Mouse (Mus musculus): ENCODE measurements around the gene Dnajc10. TPM values are rescaled to one million over a fixed set of nuclear protein-coding genes. Genes with fewer than 3 reads are reported as not detected.

Dnajc10 gene
- total RNA-seq (2021): 45.6 and 55.0 TPM in 2 replicates
- long read RNA-seq, full-length matches to known transcripts: 45 of 51 reads
- long read RNA-seq, partial matches to known transcripts: 3 of 51 reads
- long read RNA-seq, other reads (novel, unspliced or antisense): 3 of 51 reads

DNA sequence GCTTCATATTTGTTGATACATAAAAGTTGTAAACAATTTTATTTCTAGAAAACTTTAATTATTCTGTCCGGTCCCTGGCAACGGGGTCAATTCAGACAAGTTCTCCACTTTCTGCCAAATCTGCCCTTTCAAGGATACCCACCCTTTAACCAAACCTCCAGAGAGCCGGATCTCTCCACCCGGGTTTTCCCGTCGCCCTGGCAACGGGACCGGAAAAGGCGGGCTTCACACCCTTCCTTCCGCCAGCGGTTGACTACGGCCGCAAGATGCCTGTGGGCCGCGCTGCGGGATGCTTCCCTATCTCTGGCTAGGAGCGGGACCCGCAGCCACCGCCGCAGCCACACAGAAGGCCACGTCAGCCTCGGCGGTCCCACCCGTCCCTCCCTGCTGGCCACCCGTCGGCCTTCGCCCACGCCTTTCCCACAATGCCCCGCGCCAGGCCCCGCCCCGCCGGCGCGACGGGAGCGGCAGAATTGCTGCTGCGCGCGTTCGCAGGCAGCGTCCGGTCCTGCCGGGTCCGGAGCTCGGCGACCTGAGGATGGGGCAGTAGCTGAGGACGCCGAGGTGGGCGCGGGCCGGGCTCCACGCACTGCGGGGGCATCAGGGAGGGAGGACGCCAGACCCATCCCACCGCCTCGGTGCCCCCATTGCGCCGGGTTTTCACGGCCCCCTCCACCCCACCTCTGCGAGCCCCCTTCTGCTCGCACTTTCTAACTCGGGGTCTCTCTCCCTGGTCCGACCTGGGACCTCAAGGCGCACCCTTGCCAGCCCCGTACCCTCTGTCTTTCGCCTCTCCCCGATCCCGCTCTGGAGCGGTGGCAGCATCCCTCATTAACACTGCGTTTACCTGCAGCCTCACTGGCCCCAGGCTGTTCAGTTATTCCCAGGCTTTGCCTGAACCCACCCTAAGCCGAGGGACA lies at the start of gene Dnajc10:
Gene Dnajc10 (plus strand): TSS at position 225 of the 920 bp plus-strand sequence.
- DNase-seq: peak; percentile 92

DNA sequence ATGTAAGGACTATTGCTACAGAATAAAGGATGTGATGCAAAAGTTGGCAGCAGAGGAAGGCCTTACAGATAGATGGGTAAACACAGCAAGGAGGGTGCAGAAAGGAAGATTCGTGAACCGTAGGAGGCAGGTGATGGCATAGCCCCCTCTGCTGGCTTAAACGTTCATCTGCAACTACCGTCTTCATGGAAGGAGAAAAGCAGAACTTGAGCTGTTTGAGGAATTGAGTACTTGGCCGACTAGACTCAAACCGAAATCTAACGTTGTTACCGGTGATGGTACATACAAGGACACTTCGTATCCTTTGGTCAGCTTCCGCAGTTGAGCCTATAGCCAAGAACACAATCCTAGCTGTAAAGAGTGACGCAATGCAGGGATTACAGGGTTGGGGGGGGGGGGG lies 48.4 kb upstream of the Dnajc10 start:
- DNase-seq: peak; percentile 54

DNA sequence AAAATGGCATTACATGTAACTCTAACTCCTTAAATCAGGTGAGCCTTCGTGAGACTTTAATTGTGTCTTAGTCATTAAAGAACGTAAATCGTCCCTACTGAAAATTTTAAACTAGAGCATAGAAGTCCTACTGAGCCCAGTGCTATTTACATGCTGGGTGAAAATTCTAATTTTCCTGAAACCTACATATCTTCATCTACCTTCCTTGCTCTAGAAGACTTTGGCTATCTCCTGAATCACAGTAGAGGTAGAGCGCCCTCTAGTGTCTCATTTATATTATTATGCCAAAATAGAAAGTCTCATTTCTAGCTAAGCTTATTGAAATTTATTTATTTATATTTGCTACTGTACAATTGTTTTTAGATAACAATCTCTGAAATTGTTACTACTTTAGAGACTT lies 47.2 kb upstream of the Dnajc10 start:
- DNase-seq: no peak

DNA sequence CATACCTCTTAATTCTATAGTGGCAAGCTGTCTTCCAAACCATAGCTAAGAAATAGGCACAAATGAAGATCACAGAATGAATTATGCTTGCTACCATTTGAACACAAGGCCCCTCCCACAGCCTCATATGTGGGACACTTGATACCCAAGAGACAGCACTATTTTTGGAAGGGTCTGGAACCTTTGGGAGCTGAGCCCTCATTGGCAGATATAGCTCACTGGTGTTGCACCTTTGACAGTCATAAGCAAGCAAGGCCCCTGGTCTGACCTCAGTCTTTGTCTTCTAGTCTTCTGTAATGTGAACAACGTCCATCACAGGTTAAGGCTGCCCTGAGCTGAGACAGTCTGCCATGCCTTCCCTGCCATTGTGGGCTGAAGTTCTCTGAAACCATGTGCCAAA lies 43.8 kb upstream of the Dnajc10 start:
- DNase-seq: no peak

DNA sequence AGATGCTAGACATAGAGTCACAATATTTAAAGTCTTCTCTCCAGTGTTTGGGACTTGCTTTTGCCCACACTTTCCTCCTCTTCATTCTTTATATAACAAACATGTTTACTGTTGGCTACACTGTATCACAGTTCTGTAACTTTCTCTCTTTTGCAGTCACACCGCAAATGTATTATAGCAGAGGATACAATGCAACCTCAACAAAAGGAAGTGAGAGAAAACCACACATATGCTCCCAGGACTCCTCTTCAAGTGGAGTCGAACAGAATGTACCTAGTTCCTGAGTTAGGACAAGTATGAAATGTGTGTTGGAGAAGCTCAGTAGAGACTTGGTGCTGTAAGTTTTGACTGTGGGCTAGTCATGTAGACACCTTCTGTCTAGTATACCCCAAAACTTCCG lies 42.2 kb upstream of the Dnajc10 start:
- no peak for DNase-seq

DNA sequence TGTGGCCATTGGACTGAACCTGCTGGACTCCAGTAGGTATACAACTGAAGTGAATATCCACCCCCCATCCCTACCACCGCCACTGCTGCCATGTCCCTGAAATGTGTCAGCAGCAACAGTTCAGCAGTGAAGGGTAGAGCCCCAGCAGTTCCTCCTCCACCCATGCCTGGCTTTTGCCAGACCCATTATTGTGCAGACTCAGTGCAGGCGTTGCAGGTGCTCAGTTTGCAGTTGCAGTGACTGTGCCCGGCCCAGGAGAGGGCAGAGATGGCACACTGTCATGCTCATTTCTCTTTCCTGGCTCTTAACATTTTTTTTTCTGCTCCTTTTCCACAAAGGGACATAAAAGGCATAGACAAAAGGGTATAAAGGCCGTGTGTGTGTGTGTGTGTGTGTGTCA lies 41.5 kb upstream of the Dnajc10 start:
- no peak for DNase-seq

DNA sequence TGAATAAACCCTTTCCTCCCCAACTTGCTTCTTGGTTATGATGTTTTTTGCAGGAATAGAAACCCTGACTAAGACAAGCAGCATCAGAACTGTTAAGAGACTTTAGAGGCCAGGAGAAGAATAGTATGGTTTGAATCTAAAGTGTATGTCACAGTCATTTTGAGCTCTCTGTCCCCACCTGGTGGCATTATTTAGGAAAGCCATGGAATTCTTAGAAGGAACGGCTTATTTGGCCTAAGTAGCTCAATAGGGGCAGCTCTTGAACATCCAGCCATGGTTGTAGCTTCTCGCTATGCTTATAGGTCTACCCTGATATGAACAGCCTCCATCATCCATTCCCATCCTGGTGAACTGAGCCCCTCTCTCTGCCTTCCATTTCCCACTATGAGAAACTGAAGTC lies 40.1 kb upstream of the Dnajc10 start:
- DNase-seq: no peak

DNA sequence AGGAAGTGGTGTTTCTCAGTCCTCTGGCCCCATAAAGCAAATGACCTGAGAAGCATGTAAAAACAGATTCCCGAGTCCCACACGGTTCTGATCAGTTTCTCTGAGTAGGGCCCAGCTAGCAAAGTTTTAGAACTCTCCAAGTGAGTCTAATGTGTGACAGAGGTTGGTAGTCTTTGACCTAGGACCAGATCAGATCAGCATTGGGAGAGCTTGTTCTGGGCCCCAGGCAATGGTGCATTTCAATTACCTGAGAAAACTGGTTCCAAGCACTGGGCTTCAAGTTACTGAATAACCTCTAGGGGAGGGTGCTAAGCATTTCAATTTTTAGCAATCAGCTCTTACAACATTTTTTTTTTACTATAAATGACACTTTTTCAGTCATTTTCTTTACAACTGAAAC lies 33.1 kb upstream of the Dnajc10 start:
- no peak for DNase-seq

DNA sequence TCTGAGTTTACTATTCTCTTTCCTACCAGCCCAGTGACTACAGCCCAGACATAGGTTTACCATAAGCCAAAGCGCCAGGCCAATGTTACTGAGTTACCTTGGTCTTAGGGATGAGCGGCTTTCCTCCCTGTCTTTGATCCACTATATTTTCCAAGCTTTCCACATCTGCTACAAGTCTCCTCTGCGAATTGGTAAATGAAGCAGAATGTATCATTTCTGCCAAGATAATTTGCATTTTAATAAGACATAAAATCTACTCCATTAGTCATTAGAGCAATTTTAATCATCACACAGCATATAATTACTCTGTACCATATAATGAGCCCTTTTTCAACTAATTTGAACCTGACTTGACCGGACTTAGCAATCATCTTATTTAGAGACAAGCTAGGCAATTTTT lies 28.9 kb upstream of the Dnajc10 start:
- no peak for DNase-seq

DNA sequence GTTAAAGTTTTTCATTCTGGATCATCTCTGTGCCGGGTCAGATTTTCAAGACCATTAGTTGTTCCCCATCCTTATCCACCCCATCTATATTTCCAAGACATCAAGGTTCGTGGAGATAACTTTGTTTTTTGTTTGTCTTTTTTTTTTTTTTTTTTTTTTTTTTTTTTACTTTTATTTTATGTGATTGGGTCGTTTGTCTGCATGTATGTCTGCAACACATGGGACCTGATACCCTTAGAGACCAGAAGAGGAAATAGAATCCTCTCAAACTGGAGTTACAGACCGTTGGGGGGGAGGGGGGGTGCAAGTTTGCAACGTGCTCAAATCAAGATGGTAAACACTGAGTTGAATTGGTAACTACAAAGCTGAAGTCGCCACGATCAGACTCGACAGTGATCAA lies 23.1 kb upstream of the Dnajc10 start, which contains the start of gene Prdx6b:
Gene Prdx6b (plus strand): TSS at position 301 of the 400 bp plus-strand sequence.
- no peak for DNase-seq

DNA sequence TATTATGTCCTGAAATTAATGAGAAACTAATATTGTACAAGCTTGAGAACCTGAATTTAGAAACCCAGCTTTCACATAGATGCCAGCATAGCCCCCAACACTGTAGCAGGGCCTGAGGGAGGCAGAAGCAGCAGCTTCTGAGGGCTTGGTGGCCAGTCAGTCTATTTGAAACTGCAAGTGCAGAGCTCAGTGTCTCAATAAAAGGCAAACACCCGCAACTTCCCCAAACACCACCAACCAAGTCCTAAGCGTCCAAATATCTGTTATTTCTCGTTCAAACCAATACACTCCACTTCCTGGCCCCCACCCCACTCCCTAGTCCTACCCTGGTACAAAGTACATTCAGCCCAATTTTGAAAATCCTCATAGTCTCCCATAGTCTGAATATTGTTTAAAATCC lies 16.9 kb upstream of the Dnajc10 start:
- no peak for DNase-seq

DNA sequence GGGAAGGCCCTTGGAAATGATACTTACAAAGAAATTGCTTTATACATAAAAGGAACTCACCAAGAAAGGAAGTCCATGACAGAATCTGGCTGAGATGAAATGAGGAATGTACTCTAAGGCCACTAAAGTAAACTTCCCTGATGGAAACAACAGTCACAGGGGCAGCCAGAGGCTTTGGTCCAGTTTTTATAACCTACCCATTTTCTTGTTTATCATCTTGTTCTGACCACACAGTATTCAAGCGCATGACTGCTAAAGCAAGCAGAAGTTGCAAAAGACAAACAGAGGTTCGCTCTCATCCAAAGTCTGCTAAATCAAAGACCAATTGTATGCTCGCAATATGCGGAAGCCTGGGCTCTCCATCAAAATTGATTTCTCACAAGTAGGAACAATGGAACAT lies 14.5 kb upstream of the Dnajc10 start:
- no peak for DNase-seq

DNA sequence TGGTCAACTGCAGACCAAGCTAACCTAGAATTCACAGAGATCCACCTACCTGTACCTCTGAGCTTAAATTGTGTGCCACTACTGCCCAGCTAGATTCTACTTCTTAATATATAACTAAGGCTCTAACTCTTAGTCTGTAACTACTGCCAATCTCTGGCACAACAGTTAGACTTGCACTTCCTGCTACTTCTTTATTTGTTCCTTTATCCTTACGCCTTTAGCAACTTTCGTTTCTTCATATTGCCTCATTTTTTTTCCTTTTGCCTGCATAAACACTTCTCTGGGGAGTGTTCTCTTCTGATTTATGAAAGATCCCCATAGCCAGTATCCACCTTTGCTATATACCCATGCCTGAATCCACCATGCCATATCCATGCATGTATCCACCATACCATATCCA lies 11.3 kb upstream of the Dnajc10 start:
- DNase-seq: no peak

DNA sequence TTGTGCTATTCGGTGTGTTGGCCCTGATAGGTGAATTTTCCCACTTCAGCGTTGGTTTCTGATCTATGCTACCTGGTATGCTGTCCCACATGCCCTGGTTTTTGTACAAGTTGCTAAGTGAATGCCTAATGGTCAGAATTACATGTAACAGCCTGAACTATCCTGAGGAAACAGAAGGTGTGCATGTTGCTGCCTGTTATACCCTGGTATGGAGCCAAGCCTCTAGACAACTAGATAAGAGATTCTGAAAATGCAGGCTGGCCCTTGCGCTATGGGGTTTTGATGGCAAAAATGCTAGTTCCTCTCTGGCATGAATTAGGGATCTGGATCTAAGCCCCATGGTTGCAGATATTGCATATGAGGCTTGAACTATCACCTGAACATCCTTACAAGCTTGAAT lies 7.6 kb upstream of the Dnajc10 start:
- no peak for DNase-seq

DNA sequence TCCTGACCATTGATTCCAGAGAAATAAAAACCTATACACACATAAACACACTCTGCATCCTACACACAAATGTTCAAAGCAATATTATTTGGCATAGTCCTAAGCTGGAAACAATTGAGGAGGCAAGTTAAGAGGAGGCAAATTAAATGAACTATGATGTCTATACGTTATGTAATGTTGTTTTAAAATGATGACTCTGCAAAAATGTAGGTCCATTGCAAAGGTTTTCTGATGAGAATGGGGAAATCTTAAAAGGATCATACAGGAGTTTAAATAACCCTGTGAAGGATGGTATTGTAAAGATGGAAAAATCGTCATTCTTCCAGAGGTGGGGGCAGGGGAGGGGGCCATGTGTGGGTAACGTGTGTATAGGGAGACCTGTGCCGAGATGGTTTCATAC lies 5.5 kb upstream of the Dnajc10 start:
- DNase-seq: no peak

DNA sequence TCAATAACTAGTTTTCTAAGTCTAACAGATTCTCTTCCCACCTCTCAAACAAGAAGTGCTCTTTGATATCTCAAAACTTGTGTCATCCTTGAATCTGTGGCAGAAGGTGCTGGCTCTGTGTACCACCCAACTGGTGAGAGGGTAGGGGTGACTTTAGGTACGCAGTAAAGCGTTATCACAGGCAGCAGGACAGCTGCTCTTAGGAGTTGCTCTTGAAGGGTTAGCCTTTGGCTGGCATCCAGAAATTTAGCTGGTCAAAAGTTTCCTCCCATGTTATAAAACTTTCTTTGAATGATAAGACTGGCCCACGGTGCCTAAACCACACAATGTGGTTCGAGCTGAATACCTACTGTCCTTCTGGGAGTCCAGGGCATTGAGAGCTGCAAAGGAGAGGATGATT lies 4.5 kb upstream of the Dnajc10 start:
- DNase-seq: no peak

DNA sequence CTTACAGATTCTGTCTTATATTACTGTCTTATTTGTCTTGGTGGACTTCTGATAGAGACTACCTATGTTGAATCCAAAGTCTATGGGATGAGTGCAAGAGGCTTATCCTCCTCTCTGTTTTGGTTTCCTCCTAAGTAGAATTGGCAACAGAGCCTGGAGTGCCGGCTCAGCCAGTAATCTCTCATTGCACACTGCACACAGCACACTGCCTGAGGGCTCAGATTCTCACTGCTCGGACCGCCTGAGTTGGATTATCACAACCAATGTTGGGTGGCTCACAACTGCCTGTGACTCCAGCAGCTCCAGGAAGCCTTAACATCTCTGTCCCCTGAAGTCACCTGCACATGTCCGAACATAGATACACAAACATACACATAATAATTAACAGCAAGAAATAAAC lies 3.9 kb upstream of the Dnajc10 start:
- no peak for DNase-seq

DNA sequence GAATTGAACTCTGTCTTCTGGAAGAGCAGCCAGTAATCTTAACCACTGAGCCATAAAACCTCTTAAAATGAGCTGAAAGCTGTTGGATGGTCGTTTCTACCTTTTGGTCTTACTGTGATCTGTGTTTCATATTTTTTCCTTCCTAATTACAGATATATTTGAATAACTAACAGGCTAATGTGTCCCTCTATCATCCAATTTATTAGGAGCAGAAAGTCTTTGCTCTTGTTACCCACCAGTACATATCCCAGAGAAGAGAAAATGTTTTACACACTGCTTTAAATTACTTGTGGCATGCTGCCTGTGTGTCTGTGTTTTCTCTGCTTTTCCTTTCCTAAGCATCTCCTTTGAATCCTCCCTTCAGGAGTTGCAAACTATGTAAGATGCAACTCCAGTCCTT lies 1.1 kb upstream of the Dnajc10 start:
- no peak for DNase-seq

DNA sequence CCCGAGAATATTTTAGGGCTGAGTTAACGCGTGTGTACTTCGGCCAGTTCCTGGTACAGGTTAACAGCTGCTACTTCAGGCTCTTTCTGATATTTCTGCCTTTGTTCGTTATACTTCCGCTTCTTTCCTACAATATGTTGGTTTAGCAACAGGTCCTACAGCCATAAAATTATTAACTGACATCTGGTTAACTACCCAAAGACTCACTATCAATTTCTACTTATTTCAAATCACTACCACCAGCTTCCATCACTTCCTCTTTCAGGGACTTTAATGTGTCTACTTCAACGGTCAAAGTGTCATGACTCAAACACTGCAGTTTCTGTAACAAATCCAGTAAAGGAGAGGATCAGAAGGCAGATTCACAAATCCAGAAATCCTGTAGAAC lies 418 bp upstream of the Dnajc10 start:
- DNase-seq: no peak

DNA sequence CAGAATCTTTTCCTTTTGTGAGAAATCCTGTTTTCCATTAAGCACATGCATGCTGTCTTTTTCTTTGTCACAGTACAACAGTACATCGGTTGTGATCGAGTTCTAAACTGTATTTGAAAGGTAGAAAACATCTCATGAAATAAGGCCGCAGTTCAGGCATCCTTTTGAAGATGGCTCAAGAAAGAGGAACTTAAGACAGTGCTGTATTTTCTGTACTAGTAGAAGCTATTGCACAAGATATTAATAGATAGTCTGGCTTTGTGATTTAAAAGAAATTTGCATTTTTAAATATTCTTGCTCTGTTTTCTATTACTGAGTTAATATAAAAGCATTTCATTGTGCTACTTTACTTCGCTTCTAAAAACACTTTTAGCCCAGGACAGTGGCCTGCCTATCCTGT lies 7.6 kb downstream of the Dnajc10 start:
- DNase-seq: no peak

DNA sequence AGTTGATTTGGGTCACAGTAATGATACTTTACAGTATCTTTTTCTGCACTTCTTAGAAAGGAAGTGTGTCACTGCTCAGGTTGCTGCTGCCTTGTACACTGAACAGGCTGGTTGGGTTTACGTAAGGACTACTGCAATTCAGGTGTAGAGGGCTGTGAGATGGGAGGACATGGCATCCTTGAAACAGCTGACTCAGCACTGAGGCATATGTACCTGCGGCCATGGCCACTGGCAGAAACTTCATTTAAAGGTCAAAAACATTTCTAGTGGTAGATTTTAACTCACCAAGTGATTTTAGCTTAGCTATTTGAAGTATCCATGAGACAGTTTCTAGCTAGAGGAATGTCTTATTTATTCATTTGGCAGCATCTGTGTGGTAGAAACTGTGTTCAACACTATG lies 10.5 kb downstream of the Dnajc10 start:
- DNase-seq: no peak

DNA sequence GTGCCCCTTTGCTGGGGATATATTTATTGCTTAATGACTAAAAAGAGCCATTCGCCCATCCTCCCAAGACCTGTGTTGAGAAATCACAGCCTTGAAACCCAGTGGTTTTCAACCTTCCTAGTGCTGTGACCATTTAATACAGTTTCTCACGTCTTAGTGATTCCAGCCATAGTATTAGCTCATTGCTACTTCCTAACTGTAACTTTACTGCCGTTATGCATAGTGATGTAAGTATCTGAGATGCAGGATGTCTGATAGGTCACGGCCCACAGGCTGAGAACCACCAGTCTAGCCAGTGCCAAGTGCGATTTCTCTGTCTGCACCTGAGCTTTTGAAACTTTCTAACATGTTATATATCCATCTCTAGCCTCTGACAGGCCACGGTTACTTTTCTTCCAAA lies 12.0 kb downstream of the Dnajc10 start:
- DNase-seq: no peak

DNA sequence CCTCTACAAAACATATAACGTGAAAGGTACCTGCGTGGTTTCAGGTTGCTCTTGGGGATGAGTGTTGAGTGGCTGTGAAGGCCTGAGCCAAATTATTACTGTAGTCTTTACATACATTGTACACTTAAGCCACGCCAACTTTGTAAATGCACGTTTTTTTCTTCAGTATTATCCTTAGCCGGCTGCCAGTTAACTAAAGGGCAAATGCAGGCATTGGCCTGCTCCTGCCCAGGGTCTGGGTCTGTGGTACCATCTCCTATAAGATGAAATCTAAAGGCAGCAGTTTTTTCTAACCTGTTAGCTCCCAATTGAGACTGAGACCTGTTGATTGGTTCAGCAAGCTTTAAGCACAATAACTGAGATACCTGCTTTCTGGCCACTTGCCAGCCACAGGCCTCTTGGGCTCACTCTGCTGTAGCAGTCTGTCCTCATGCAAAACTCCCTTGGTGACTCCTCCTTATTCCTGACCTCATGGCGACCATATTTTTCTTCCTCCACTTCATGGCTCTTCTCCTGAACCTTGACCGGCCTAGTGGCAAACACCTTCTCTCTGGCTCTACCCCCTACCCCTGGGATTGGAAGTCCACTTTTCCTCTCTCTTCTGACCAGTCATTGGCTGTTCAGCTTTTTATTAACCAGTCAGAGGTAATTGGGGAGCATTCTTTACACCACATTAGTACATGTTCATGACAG lies 13.8 kb downstream of the Dnajc10 start:
- DNase-seq: no peak

DNA sequence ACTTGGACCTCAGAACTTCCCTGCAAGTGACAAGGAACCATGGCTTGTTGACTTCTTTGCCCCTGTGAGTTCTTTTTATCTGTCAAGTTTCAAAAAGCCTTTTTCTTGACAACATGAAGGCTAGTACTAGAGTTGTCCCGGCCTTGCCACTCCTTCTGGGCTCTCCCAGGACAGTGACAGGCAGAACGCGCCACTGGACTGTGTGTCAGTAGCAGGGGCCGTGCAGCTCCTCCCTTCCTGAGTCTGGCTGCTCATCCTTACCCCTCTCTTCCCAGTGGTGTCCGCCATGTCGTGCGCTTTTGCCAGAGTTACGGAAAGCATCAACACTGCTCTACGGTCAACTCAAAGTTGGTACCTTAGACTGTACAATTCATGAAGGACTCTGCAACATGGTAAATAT lies 25.3 kb downstream of the Dnajc10 start:
- DNase-seq: no peak
